Mouse (Mus musculus) midbrain, embryonic 10.5 days (tissue): ENCODE measurements around the gene Ankrd54. TPM values are rescaled to one million over a fixed set of nuclear protein-coding genes. Genes with fewer than 3 reads are reported as not detected.

Experiments
- DNase-seq: peaks from one replicate; pipeline ENCODE4 v3.0.0-alpha.2; 2017; ENCODE audit warnings: low spot score
- H3K27ac ChIP-seq: fragments of 300-500 bp; sonication (generic); replicated peaks from 2 replicates; pipeline ENCODE4 v1.5.1; 2016; ENCODE audit warnings: mild to moderate bottlenecking
- H3K27me3 ChIP-seq: fragments of 300-500 bp; sonication (generic); 2 replicates; pipeline ENCODE4 v1.6.1; 2016; ENCODE audit warnings: low read depth, mild to moderate bottlenecking; ENCODE audit not compliant: poor library complexity, severe bottlenecking
- H3K36me3 ChIP-seq: fragments of 300-500 bp; sonication (generic); 2 replicates; pipeline ENCODE4 v1.6.1; 2016; ENCODE audit warnings: mild to moderate bottlenecking, moderate library complexity
- H3K4me1 ChIP-seq: fragments of 300-500 bp; sonication (generic); 2 replicates; pipeline ENCODE4 v1.6.1; 2016
- H3K4me3 ChIP-seq: fragments of 300-500 bp; sonication (generic); 2 replicates; pipeline ENCODE4 v1.5.1; 2016; ENCODE audit warnings: mild to moderate bottlenecking, moderate library complexity
- H3K9me3 ChIP-seq: fragments of 300-500 bp; sonication (generic); replicated peaks from 2 replicates; pipeline ENCODE4 v1.6.1; 2016; ENCODE audit warnings: mild to moderate bottlenecking
- WGBS: fragments of 180-500 bp; shearing (Covaris S2); methylation state at CpG from one replicate; pipeline ENCODE4 v1.1.7; 2016; 5-methylcytosine and 5-hydroxymethylcytosine counted together
- polyA plus RNA-seq: library from polyadenylated mRNA; unstranded; fragments of >200 nt; fragmentation: Nextera tagmentation; extraction: Ambion mirVana; gene quantifications from 2 replicates; pipeline ENCODE4 v1.2.1, GENCODE M21; 2016

Gene Ankrd54
- polyA plus RNA-seq, 1 experiment from 2014 or later: 65.1 TPM

GRCm38 (mm10) chr15:79098868-79099267 is 36.2 kb upstream of the Ankrd54 start:
- no peaks in the 10 kb centered on the region for H3K9me3 ChIP-seq
- WGBS: 57% methylated on average over 7 of the region's 7 CpGs
- no peaks in the 10 kb centered on the region for H3K27me3 ChIP-seq
- peaks cover 17% of the 10 kb centered on the region for H3K4me1 ChIP-seq
- H3K4me3 ChIP-seq: no peak overlapping the region
- DNase-seq: no peak
- H3K36me3 ChIP-seq: peaks cover 28% of the 10 kb centered on the region
- no peak overlapping the region for H3K27ac ChIP-seq

GRCm38 (mm10) chr15:79098220-79098619 is 35.5 kb upstream of the Ankrd54 start:
- no peaks in the 10 kb centered on the region for H3K9me3 ChIP-seq
- peaks cover 35% of the 10 kb centered on the region for H3K36me3 ChIP-seq
- 0 out of 2 replicates have a peak overlapping the region, but pooled peaks have one; percentile 14 for H3K27ac ChIP-seq
- H3K4me3 ChIP-seq: no peak overlapping the region
- H3K4me1 ChIP-seq: peaks cover 17% of the 10 kb centered on the region
- DNase-seq: no peak
- H3K27me3 ChIP-seq: no peaks in the 10 kb centered on the region
- WGBS: 65% methylated on average over 5 of the region's 5 CpGs

- Histone ChIP-seq H3K4me1 (peaks cover 17% of the 10 kb centered on the region), H3K9me3 (no peaks in the 10 kb centered on the region), H3K27me3 (no peaks in the 10 kb centered on the region), H3K36me3 (peaks cover 41% of the 10 kb centered on the region), H3K4me3 (no peak overlapping the region), H3K27ac (no peak overlapping the region; the same call in 1 of the 2 replicates)
- 73% methylated on average over 6 of the region's 6 CpGs for WGBS
- DNase-seq: no peak
Measured at GRCm38 (mm10) chr15:79097611-79098025, 34.9 kb upstream of the Ankrd54 start.

- no peak overlapping the region for H3K4me3 ChIP-seq
- peaks cover 17% of the 10 kb centered on the region for H3K4me1 ChIP-seq
- H3K36me3 ChIP-seq: peaks cover 46% of the 10 kb centered on the region
- no peaks in the 10 kb centered on the region for H3K27me3 ChIP-seq
- H3K27ac ChIP-seq: no peak overlapping the region
- 46% methylated on average over 2 of the region's 2 CpGs for WGBS
- H3K9me3 ChIP-seq: no peaks in the 10 kb centered on the region
- DNase-seq: no peak
Measured at GRCm38 (mm10) chr15:79097135-79097534, 34.4 kb upstream of the Ankrd54 start.

GRCm38 (mm10) chr15:79096556-79096955 is 33.9 kb upstream of the Ankrd54 start:
- 74% methylated on average over 3 of the region's 3 CpGs for WGBS
- peaks cover 51% of the 10 kb centered on the region for H3K36me3 ChIP-seq
- no peak overlapping the region for H3K27ac ChIP-seq
- no peaks in the 10 kb centered on the region for H3K27me3 ChIP-seq
- DNase-seq: no peak
- no peaks in the 10 kb centered on the region for H3K9me3 ChIP-seq
- H3K4me1 ChIP-seq: peaks cover 17% of the 10 kb centered on the region
- H3K4me3 ChIP-seq: no peak overlapping the region

GRCm38 (mm10) chr15:79095483-79095882 is 32.8 kb upstream of the Ankrd54 start:
- H3K36me3 ChIP-seq: peaks cover 62% of the 10 kb centered on the region
- 96% methylated on average over 5 of the region's 5 CpGs for WGBS
- peaks cover 17% of the 10 kb centered on the region for H3K4me1 ChIP-seq

GRCm38 (mm10) chr15:79093083-79093839 is 30.6 kb upstream of the Ankrd54 start:
- H3K27ac ChIP-seq: no peak overlapping the region
- H3K36me3 ChIP-seq: peaks cover 84% of the 10 kb centered on the region
- H3K27me3 ChIP-seq: no peaks in the 10 kb centered on the region
- WGBS: 84% methylated on average over 7 of the region's 7 CpGs
- no peak overlapping the region for H3K4me3 ChIP-seq
- H3K4me1 ChIP-seq: peaks cover 11% of the 10 kb centered on the region
- no peak for DNase-seq
- H3K9me3 ChIP-seq: no peaks in the 10 kb centered on the region

More at GRCm38 (mm10) chr15:79095483-79095882, 32.8 kb upstream of the Ankrd54 start:
- H3K27me3 ChIP-seq: no peaks in the 10 kb centered on the region
- no peak overlapping the region for H3K4me3 ChIP-seq
- H3K27ac ChIP-seq: no peak overlapping the region
- H3K9me3 ChIP-seq: no peaks in the 10 kb centered on the region
- DNase-seq: no peak

GRCm38 (mm10) chr15:79092284-79092683 is 29.6 kb upstream of the Ankrd54 start:
- Histone ChIP-seq H3K9me3 (no peaks in the 10 kb centered on the region), H3K27me3 (no peaks in the 10 kb centered on the region), H3K4me1 (0 out of 2 replicates have a peak, but pooled peaks cover 3% of the 10 kb centered on the region), H3K4me3 (no peak overlapping the region), H3K27ac (no peak overlapping the region), H3K36me3 (peaks cover 92% of the 10 kb centered on the region)
- no peak for DNase-seq
- WGBS: 94% methylated on average over 6 of the region's 6 CpGs

GRCm38 (mm10) chr15:79079567-79079966 is 16.9 kb upstream of the Ankrd54 start:
- Histone ChIP-seq H3K27me3 (no peaks in the 10 kb centered on the region), H3K4me1 (peaks cover 24% of the 10 kb centered on the region), H3K4me3 (no peak overlapping the region), H3K27ac (no peak overlapping the region), H3K9me3 (no peaks in the 10 kb centered on the region), H3K36me3 (peaks cover 83% of the 10 kb centered on the region)
- WGBS: 95% methylated on average over 7 of the region's 7 CpGs
- DNase-seq: no peak

GRCm38 (mm10) chr15:79075658-79076365 is 13.1 kb upstream of the Ankrd54 start:
- Histone ChIP-seq H3K9me3 (no peaks in the 10 kb centered on the region), H3K4me1 (peaks cover 31% of the 10 kb centered on the region), H3K27me3 (no peaks in the 10 kb centered on the region), H3K27ac (peak overlapping the region; percentile 89), H3K36me3 (peaks cover 46% of the 10 kb centered on the region), H3K4me3 (peak overlapping the region; percentile 96)
- WGBS: 41% methylated on average over 15 of the region's 15 CpGs
- DNase-seq: no peak

GRCm38 (mm10) chr15:79074913-79075532 is 12.3 kb upstream of the Ankrd54 start, which contains the start of gene Eif3l:
Gene Eif3l, plus strand, starts transcription at chr15:79075179.
- peak within 1 kb of the TSS; percentile 96 for H3K4me3 ChIP-seq
- peaks cover 31% of the 10 kb centered on the region for H3K4me1 ChIP-seq
- H3K27ac ChIP-seq: peak within 1 kb of the TSS; percentile 89
- H3K27me3 ChIP-seq: no peaks in the 10 kb centered on the region
- DNase-seq: peak; percentile 92
- under 1% methylated on average over 49 of the region's 49 CpGs for WGBS
- no peaks in the 10 kb centered on the region for H3K9me3 ChIP-seq
- peaks cover 38% of the 10 kb centered on the region for H3K36me3 ChIP-seq

- no peaks in the 10 kb centered on the region for H3K9me3 ChIP-seq
- no peak for DNase-seq
- no peaks in the 10 kb centered on the region for H3K27me3 ChIP-seq
- H3K36me3 ChIP-seq: peaks cover 32% of the 10 kb centered on the region
- peaks cover 31% of the 10 kb centered on the region for H3K4me1 ChIP-seq
- H3K4me3 ChIP-seq: peak overlapping the region; percentile 96
- H3K27ac ChIP-seq: peak overlapping the region; percentile 89
- 38% methylated on average over 10 of the region's 10 CpGs for WGBS
Measured at GRCm38 (mm10) chr15:79074446-79074845, 11.8 kb upstream of the Ankrd54 start.
